Mouse (Mus musculus): ENCODE data around the gene Add2. TPM values are rescaled to one million over a fixed set of nuclear protein-coding genes. Genes with fewer than 3 reads are reported as not detected.
"Not testable (repeated sequence)": the region's sequence is repeated elsewhere in the genome, so short reads cannot be mapped to it uniquely, and the experiment has no call there.

Gene Add2
- polyA plus RNA-seq, 1 experiment from 2014 or later = 1.8 TPM

DNA sequence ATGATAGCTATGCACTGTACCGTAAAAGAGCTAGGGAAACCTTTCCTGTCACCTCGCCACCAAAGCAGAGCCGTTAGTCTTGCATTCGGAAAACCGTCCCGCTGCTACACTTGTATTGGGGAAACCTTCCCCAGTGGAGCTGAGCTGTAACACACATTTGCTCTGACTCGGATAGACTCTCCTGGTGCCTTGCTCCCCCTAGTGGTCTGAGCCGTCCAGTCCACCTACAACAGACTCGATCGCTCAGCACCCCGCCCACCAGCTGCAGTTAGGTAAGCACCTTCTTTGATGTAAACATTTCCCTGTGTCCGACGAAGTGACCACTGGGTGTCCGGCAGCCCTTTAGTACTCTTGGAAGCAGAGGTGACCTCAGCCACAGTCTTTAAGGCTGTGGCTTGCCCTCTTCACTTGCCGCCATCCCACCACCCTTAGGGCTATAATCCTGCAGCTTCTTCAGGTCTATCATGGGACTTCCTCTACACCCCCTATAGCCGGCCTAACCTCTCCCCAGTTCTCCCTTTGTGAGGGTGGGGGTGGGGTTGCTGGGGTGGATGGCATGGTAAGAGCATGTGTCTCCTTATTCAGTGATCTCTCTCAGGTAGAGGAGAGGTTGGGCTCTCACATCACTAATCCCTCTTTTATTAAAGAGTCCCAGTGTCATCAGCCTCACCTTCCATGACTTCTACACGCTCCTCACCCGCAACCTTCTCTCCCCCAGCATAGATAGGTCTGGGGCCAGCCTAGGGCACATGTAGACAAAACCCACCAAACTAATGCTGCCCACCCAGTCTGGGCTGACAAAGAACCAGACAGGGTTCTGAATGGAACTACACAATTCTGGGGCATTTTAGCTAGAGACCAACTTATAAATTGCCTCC lies 24.0 kb upstream of the Add2 start:
- Histone ChIP-seq H3K9me3 (replicated peaks; ENCODE audit: low read length) (no peaks in the 10 kb centered on the region), H3K4me3 (replicated peaks; ENCODE audit: low read depth, low read length) (no peak overlapping the region), H3K4me2 (ENCODE audit: low read length) (peak overlapping the region; percentile 27; the same call in 1 of the 2 replicates), H3K36me3 (ENCODE audit: insufficient read depth, low read length) (no peaks in the 10 kb centered on the region), H3K4me1 (replicated peaks; ENCODE audit: insufficient read depth, low read length) (no peaks in the 10 kb centered on the region), H3K27me3 (ENCODE audit: insufficient read depth, low read length) (no peaks in the 10 kb centered on the region), H3K9ac (ENCODE audit: low read depth, low read length) (no peak overlapping the region), H3K27ac (no peak overlapping the region)
- 13% methylated on average over 18 of the region's 18 CpGs for WGBS
- ATAC-seq (replicated peaks; ENCODE audit: low FRiP score, low read depth) (peak; percentile 81), DNase-seq (ENCODE audit: low spot score) (peak; percentile 95)
- peak; percentile 98 for TF ChIP-seq CTCF (IDR thresholded peaks at IDR 0.05; ENCODE audit: low read depth)

DNA sequence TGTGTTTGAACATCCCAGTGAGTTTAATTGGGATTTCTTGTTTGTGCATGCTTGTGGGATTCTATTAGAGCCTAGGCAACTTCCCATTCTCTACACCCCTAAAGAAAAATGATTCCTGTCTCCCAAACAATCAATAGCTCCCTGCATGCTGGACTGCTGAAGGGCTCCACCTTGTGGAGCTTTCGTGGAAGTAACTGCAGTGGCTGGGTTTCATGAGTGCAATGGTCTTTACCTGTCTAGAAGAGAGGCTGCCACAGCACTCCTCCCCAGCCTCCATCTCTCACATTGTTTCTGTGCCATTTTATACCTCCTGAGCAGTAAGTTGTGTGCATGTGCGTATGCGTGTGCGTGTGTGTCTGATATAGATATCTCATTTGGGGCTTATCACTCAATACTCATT lies 18.5 kb upstream of the Add2 start:
- H3K27ac ChIP-seq = no peak overlapping the region
- DNase-seq (ENCODE audit: low spot score) (peak; percentile 67), ATAC-seq (replicated peaks; ENCODE audit: low FRiP score, low read depth) (0 out of 2 replicates have a peak, but pooled peaks have one; percentile 36)
- H3K4me3 ChIP-seq (replicated peaks; ENCODE audit: low read depth, low read length) = no peak overlapping the region
- H3K4me1 ChIP-seq (replicated peaks; ENCODE audit: insufficient read depth, low read length) = no peaks in the 10 kb centered on the region
- no peaks in the 10 kb centered on the region for H3K27me3 ChIP-seq (ENCODE audit: insufficient read depth, low read length)
- 33% methylated on average over 4 of the region's 4 CpGs for WGBS
- H3K9ac ChIP-seq (ENCODE audit: low read depth, low read length) = no peak overlapping the region
- peak; percentile 89 for TF ChIP-seq CTCF (IDR thresholded peaks at IDR 0.05; ENCODE audit: low read depth)
- no peaks in the 10 kb centered on the region for H3K9me3 ChIP-seq (replicated peaks; ENCODE audit: low read length)
- H3K4me2 ChIP-seq (ENCODE audit: low read length) = no peak overlapping the region
- no peaks in the 10 kb centered on the region for H3K36me3 ChIP-seq (ENCODE audit: insufficient read depth, low read length)

DNA sequence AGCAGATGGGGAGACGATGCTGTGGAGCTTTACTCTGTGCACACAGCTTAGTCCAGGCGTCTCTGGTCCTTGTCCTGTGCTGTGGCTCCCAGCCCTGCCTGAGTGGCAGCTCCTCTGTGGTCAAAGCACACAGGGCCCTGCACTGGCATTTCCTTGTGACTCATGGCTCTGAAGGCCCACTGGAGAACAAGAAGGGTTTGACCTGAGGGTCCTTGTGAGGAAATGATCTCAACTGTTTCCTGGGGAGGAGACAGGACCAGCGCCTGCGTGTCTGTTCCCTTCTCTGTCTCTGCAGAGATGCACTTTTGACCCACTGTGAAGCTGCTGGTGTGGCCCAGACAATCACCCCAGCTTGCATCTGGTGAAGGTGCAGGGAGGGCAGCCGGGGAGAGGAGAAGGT lies 13.7 kb upstream of the Add2 start:
- not testable (repeated sequence) for H3K4me1 ChIP-seq (replicated peaks; ENCODE audit: insufficient read depth, low read length); H3K4me3 ChIP-seq (replicated peaks; ENCODE audit: low read depth, low read length); H3K27me3 ChIP-seq (ENCODE audit: insufficient read depth, low read length); H3K9me3 ChIP-seq (replicated peaks; ENCODE audit: low read length); H3K9ac ChIP-seq (ENCODE audit: low read depth, low read length); H3K36me3 ChIP-seq (ENCODE audit: insufficient read depth, low read length); H3K4me2 ChIP-seq (ENCODE audit: low read length); DNase-seq (ENCODE audit: low spot score); ATAC-seq (replicated peaks; ENCODE audit: low FRiP score, low read depth); H3K27ac ChIP-seq
- WGBS = 46% methylated on average over 5 of the region's 5 CpGs

DNA sequence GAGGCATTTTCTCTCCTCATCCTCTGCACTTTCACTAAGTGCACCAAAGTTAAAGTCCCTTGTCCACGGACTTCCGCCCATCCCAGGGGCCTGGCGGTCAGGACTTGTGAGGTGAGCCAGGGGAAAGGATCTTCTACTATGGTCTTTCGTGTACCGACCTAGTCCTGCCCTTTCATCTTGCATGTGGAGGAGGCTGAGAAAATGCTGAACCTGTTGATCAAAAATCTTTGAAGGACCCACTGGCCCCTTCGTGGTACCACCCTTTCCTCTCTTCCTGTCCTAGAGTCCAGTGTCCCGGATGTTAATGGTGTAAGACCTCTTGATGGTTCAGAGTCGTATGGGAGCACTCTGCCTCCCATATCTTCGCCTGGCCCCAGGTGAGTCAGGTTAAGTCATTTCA lies 12.6 kb upstream of the Add2 start, which contains the start of gene Figla:
Figla (plus strand) TSS at position 301 of the 400 bp plus-strand sequence.
- no peak for DNase-seq (ENCODE audit: low spot score)

DNA sequence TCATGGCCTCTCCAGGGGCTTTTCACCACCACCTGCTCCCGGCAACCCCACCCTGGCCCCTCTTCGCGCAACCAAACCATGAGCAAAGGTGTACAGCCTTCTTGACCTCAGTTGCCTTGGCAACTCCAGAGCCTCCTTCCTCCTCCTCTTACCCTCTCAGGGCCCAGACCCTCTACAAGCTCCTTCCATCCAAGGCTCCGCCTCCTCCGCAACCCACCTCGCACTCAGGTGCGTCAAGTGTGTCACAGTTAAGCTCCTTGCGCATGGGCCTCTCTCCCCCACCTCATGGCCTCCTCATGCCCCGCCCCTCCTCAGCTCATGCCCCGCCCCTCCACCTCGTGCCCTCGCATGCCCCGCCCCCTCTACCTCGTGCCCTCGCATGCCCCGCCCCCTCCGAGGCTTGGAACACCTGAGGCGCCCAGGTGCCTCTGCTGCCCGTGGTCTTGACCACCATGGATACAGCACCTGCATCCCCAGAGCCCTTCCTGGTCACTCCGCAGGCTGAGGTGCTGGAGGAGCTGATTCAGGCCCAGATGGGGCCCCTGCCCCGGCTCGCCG lies 11.6 kb upstream of the Add2 start:
- no peaks in the 10 kb centered on the region for H3K9me3 ChIP-seq (replicated peaks; ENCODE audit: low read length)
- TF ChIP-seq CTCF (IDR thresholded peaks at IDR 0.05; ENCODE audit: low read depth) = no peak
- no peaks in the 10 kb centered on the region for H3K27me3 ChIP-seq (ENCODE audit: insufficient read depth, low read length)
- WGBS = 84% methylated on average over 23 of the region's 23 CpGs
- DNase-seq (ENCODE audit: low spot score) (no peak), ATAC-seq (replicated peaks; ENCODE audit: low FRiP score, low read depth) (no peak)
- H3K4me2 ChIP-seq (ENCODE audit: low read length) = no peak overlapping the region
- H3K36me3 ChIP-seq (ENCODE audit: insufficient read depth, low read length) = no peaks in the 10 kb centered on the region
- no peak overlapping the region for H3K27ac ChIP-seq
- H3K4me1 ChIP-seq (replicated peaks; ENCODE audit: insufficient read depth, low read length) = no peaks in the 10 kb centered on the region
- no peak overlapping the region for H3K9ac ChIP-seq (ENCODE audit: low read depth, low read length)
- no peak overlapping the region for H3K4me3 ChIP-seq (replicated peaks; ENCODE audit: low read depth, low read length)

More for the DNA sequence above, 12.6 kb upstream of the Add2 start, which contains the start of gene Figla:
- Histone ChIP-seq H3K4me2 (ENCODE audit: low read length) (no peak within 1 kb of the TSS), H3K4me3 (replicated peaks; ENCODE audit: low read depth, low read length) (no peak within 1 kb of the TSS), H3K9ac (ENCODE audit: low read depth, low read length) (no peak within 1 kb of the TSS), H3K27me3 (ENCODE audit: insufficient read depth, low read length) (no peaks in the 10 kb centered on the region), H3K9me3 (replicated peaks; ENCODE audit: low read length) (no peaks in the 10 kb centered on the region), H3K36me3 (ENCODE audit: insufficient read depth, low read length) (no peaks in the 10 kb centered on the region), H3K27ac (no peak within 1 kb of the TSS), H3K4me1 (replicated peaks; ENCODE audit: insufficient read depth, low read length) (no peaks in the 10 kb centered on the region)
- TF ChIP-seq CTCF (IDR thresholded peaks at IDR 0.05; ENCODE audit: low read depth) = no peak
- 80% methylated on average over 9 of the region's 9 CpGs for WGBS
- ATAC-seq (replicated peaks; ENCODE audit: low FRiP score, low read depth) = no peak

DNA sequence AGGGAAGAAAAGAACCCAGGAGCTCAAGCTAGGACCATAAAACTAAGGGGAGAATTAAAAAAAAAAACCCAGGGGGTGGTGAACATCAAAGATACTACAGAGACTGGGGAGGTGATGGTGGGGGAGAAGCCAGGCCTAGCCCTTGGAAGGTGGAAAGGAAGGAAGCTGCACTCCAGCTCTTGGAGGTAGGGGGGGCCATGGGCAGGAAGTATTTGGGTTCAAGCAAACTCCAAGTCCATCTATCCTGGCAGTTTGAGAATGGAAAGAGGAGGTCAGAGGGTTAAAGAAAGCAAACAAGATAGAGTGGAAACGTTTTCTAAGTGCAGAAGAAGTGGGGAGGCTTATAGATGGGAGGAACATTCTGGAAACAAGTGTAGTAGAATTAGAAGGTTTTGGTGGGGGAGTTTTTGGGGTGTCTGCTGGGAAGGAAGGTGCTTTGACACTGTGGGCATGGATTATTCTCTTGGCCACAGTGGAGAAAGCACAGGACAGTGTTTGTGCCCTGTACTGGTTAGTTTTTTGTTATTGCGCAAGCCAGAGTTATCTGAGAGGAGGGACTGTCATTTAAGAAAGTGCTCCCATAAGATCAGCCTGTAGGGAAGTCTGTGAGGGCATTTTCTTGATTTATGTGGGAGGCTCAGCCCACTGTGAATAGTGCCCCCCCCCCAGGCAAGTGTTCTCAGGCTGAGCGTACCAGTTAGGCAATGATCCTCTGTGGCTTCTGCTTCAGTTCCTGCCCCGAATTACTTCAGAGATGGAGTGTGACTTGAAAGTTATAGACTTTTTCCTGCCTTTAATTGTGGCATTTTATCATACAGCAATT lies 8.9 kb upstream of the Add2 start:
- Histone ChIP-seq H3K27ac (no peak overlapping the region), H3K27me3 (ENCODE audit: insufficient read depth, low read length) (no peaks in the 10 kb centered on the region), H3K36me3 (ENCODE audit: insufficient read depth, low read length) (no peaks in the 10 kb centered on the region), H3K4me3 (replicated peaks; ENCODE audit: low read depth, low read length) (no peak overlapping the region), H3K9ac (ENCODE audit: low read depth, low read length) (no peak overlapping the region), H3K9me3 (replicated peaks; ENCODE audit: low read length) (no peaks in the 10 kb centered on the region), H3K4me2 (ENCODE audit: low read length) (no peak overlapping the region), H3K4me1 (replicated peaks; ENCODE audit: insufficient read depth, low read length) (no peaks in the 10 kb centered on the region)
- ATAC-seq (replicated peaks; ENCODE audit: low FRiP score, low read depth) (no peak), DNase-seq (ENCODE audit: low spot score) (peak; percentile 32)
- 22% methylated on average over 4 of the region's 4 CpGs for WGBS
- no peak for TF ChIP-seq CTCF (IDR thresholded peaks at IDR 0.05; ENCODE audit: low read depth)
